Mouse (Mus musculus): ENCODE results near the gene Cdc16.

- TF ChIP-seq POLR2A (IDR thresholded peaks at IDR 0.05; ENCODE audit: insufficient read length, low read depth) (no peak), MAX (IDR thresholded peaks at IDR 0.05; ENCODE audit: low read depth) (no peak), E2F4 (IDR thresholded peaks at IDR 0.05; ENCODE audit: insufficient read depth) (no peak), MYOD1 (IDR thresholded peaks at IDR 0.05; ENCODE audit: control insufficient read depth in 1 of 3, insufficient read length in 2 of 3, low read depth in 2 of 3) (no peak)
Observed at GRCm38 (mm10) chr8:13708514-13708913, 49.0 kb upstream of the Cdc16 start.
